27 mouse cellular contexts compared by ENCODE assay signal in genomic region chr3:84807826-84808225, GRCm38 (mm10).
"Had no signal": no experiment of that assay in that cellular context is flagged by ENCODE, and none has a peak within 500 bp of the region (broad histone marks: within the 10 kb centered on the region; RNA-seq: fewer than 3 reads in every experiment).

No protein-coding gene starts in this region.

- H3K4me3 ChIP-seq: limb, embryonic 10.5 days; limb, embryonic 12.5 days; limb, embryonic 13.5 days; limb, embryonic 15.5 days; liver, embryonic 12.5 days; liver, embryonic 13.5 days; liver, embryonic 15.5 days; lung, embryonic 15.5 days; megakaryocyte, embryonic 14.5 days; midbrain, embryonic 10.5 days; midbrain, embryonic 12.5 days; midbrain, embryonic 13.5 days; midbrain, embryonic 15.5 days; myocyte had no signal

- H3K27me3 ChIP-seq: limb, embryonic 12.5 days; limb, embryonic 13.5 days; limb, embryonic 15.5 days; liver, embryonic 13.5 days; lung, embryonic 15.5 days; midbrain, embryonic 12.5 days; midbrain, embryonic 13.5 days; midbrain, embryonic 15.5 days had no signal

- DNase-seq: left cerebral cortex, postnatal 4 days; liver; liver, embryonic 13.5 days; liver, postnatal 0 days; lung, adult 18-20 months; lung, adult 2 months; lung, embryonic 14.5 days; lung, postnatal 10 days; lung, postnatal 14 days; lung, postnatal 36 days; lung, postnatal 4 days; midbrain, embryonic 14.5 days had no signal

- H3K36me3 ChIP-seq: limb, embryonic 10.5 days; limb, embryonic 12.5 days; limb, embryonic 13.5 days; limb, embryonic 15.5 days; liver, embryonic 12.5 days; liver, embryonic 13.5 days; liver, embryonic 15.5 days; lung, embryonic 15.5 days; midbrain, embryonic 10.5 days; midbrain, embryonic 12.5 days; midbrain, embryonic 13.5 days; midbrain, embryonic 15.5 days had no signal

- H3K27ac ChIP-seq: limb, embryonic 10.5 days; limb, embryonic 12.5 days; limb, embryonic 13.5 days; limb, embryonic 15.5 days; liver, embryonic 12.5 days; liver, embryonic 13.5 days; liver, embryonic 14.5 days; liver, embryonic 15.5 days; lung, embryonic 15.5 days; macrophage; midbrain, embryonic 10.5 days; midbrain, embryonic 12.5 days; midbrain, embryonic 13.5 days; midbrain, embryonic 15.5 days had no signal
